Mouse (Mus musculus) spleen, postnatal 4 days (tissue): ENCODE measurements at regions not wholly inside any gene's neighbourhood (a gene's known extent, or its start where the extent isn't known, plus 50 kb on each side); places are given as distances from the start of the nearest gene placed in this dataset.

Experiments used
- DNase-seq, 2 experiments: peaks; one replicate each; pipeline ENCODE4 v3.0.0; 2022; ENCODE audit warnings: low spot score in 2 of 2

- DNase-seq, result no peak
Observed at GRCm38 (mm10) chr1:183717060-183717459, 296.0 kb upstream of the Dusp10 start.

- no peak for DNase-seq
Observed at GRCm38 (mm10) chr1:183749126-183749525, 264.0 kb upstream of the Dusp10 start.

GRCm38 (mm10) chr1:183754500-183754899 is 258.6 kb upstream of the Dusp10 start:
- DNase-seq, result no peak

- no peak for DNase-seq
Observed at GRCm38 (mm10) chr1:183756716-183757115, 256.4 kb upstream of the Dusp10 start.

- DNase-seq, result no peak
Observed at GRCm38 (mm10) chr1:183763864-183764726, 249.0 kb upstream of the Dusp10 start.

GRCm38 (mm10) chr1:183772844-183773243 is 240.3 kb upstream of the Dusp10 start:
- DNase-seq, result no peak

GRCm38 (mm10) chr1:183780180-183780579 is 232.9 kb upstream of the Dusp10 start:
- no peak for DNase-seq

GRCm38 (mm10) chr1:183780779-183781178 is 232.3 kb upstream of the Dusp10 start:
- no peak for DNase-seq

- DNase-seq, result no peak
Observed at GRCm38 (mm10) chr1:183783440-183784130, 229.5 kb upstream of the Dusp10 start.

GRCm38 (mm10) chr1:183792230-183792813 is 220.8 kb upstream of the Dusp10 start:
- no peak for DNase-seq

- no peak for DNase-seq
Observed at GRCm38 (mm10) chr1:183793324-183793723, 219.8 kb upstream of the Dusp10 start.

GRCm38 (mm10) chr1:183793913-183794445 is 219.1 kb upstream of the Dusp10 start:
- DNase-seq, result no peak

GRCm38 (mm10) chr1:183802351-183802750 is 210.8 kb upstream of the Dusp10 start:
- no peak for DNase-seq

GRCm38 (mm10) chr1:183803357-183803756 is 209.7 kb upstream of the Dusp10 start:
- DNase-seq, result no peak

- no peak for DNase-seq
Observed at GRCm38 (mm10) chr1:183803826-183804225, 209.3 kb upstream of the Dusp10 start.

- DNase-seq, result no peak
Observed at GRCm38 (mm10) chr1:183804295-183804694, 208.8 kb upstream of the Dusp10 start.

- DNase-seq, result no peak
Observed at GRCm38 (mm10) chr1:183806864-183807730, 206.0 kb upstream of the Dusp10 start.

GRCm38 (mm10) chr1:183808168-183808567 is 204.9 kb upstream of the Dusp10 start:
- DNase-seq, result no peak

GRCm38 (mm10) chr1:183820555-183820954 is 192.5 kb upstream of the Dusp10 start:
- DNase-seq, result no peak

GRCm38 (mm10) chr1:183826300-183826699 is 186.8 kb upstream of the Dusp10 start:
- no peak for DNase-seq

- no peak for DNase-seq
Observed at GRCm38 (mm10) chr1:183845135-183845534, 168.0 kb upstream of the Dusp10 start.
